Mouse (Mus musculus) midbrain, embryonic 12.5 days (tissue): ENCODE data around the gene Dpysl4. TPM values are rescaled to one million over a fixed set of nuclear protein-coding genes. Genes with fewer than 3 reads are reported as not detected.
A peak's percentile ranks its signal among the peaks of the same experiment; 100 is the strongest.

Experiments
- ATAC-seq: fragments of 200-750 bp; cut with Nextera tagmentation; 2 replicates; pipeline ENCODE4 v1.8.0; 2017; ENCODE audit warnings: low read depth, moderate TSS enrichment, moderate library complexity; ENCODE audit not compliant: low FRiP score
- H3K27ac ChIP-seq: fragments of 300-500 bp; sonication (generic); replicated peaks from 2 replicates; pipeline ENCODE4 v1.5.1; 2016; ENCODE audit warnings: mild to moderate bottlenecking
- H3K27me3 ChIP-seq: fragments of 300-500 bp; sonication (generic); 2 replicates; pipeline ENCODE4 v1.6.1; 2016; ENCODE audit warnings: mild to moderate bottlenecking
- H3K36me3 ChIP-seq: fragments of 300-500 bp; sonication (generic); 2 replicates; pipeline ENCODE4 v1.6.1; 2016
- H3K4me1 ChIP-seq: fragments of 300-500 bp; sonication (generic); 2 replicates; pipeline ENCODE4 v1.6.1; 2016
- H3K4me2 ChIP-seq: fragments of 300-500 bp; sonication (generic); replicated peaks from 2 replicates; pipeline ENCODE4 v1.6.1; 2016; ENCODE audit warnings: mild to moderate bottlenecking, moderate library complexity
- H3K4me3 ChIP-seq: fragments of 300-500 bp; sonication (generic); 2 replicates; pipeline ENCODE4 v1.5.1; 2016; ENCODE audit warnings: mild to moderate bottlenecking
- H3K9ac ChIP-seq: fragments of 300-500 bp; sonication (generic); replicated peaks from 2 replicates; pipeline ENCODE4 v1.6.1; 2016; ENCODE audit warnings: mild to moderate bottlenecking, moderate library complexity
- H3K9me3 ChIP-seq: fragments of 300-500 bp; sonication (generic); 2 replicates; pipeline ENCODE4 v1.6.1; 2016; ENCODE audit warnings: mild to moderate bottlenecking
- WGBS: fragments of 180-500 bp; shearing (Covaris S2); methylation state at CpG from one replicate; pipeline ENCODE4 v1.1.7; 2016; 5-methylcytosine and 5-hydroxymethylcytosine counted together
- polyA plus RNA-seq: library from polyadenylated mRNA; unstranded; fragments of >200 nt; fragmentation: Nextera tagmentation; extraction: Ambion mirVana; gene quantifications from 2 replicates; pipeline ENCODE4 v1.2.1, GENCODE M21; 2016

Gene Dpysl4
- polyA plus RNA-seq, 1 experiment from 2014 or later = 220 TPM

DNA sequence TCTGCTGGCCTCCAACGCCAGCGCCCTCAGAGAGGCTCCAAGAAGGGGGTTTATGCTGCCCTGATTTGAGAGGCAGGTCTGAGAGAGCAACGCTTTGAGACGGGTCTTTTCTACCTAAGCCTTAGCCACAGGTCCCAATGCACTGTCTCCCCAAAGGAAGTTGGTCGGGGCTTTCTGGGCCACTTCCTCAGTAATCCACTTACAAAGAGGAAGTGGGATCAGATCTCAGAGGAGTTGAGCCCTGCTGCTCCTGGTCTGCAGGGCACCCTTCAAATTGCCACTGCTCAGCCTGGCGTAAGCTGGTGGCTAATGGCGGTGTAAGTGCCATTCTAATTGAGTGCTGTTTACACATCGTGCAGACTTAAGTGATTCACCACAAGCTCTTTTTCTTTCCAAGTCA is 45.7 kb downstream of the Dpysl4 start:
- WGBS = 67% methylated on average over 8 of the region's 8 CpGs
- ATAC-seq = no peak

DNA sequence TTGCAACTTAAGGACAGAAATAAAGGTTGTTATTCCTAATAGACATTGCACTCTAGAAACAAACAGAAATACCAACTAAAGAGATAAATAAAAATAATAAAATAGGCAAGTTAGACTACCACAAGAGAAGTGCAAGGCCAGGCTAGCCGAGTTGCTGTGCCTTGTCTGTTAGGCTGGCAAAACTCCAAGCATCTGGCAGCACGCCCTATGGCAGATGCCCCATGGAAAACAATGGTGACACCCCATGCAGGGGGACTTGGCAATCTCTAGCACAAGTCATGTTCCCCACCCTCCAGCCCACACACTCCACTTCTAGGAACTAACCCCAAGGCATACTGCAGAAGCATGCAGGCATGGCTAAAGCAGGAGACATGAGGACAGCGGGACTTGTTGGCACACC is 47.6 kb downstream of the Dpysl4 start:
- H3K9me3 ChIP-seq = no peaks in the 10 kb centered on the region
- WGBS = 81% methylated on average over 3 of the region's 3 CpGs
- H3K27me3 ChIP-seq = peaks cover 21% of the 10 kb centered on the region; the same call in 1 of the 2 replicates
- H3K36me3 ChIP-seq = no peaks in the 10 kb centered on the region
- no peak overlapping the region for H3K27ac ChIP-seq
- no peak overlapping the region for H3K4me3 ChIP-seq
- H3K4me2 ChIP-seq = no peak overlapping the region
- no peak overlapping the region for H3K9ac ChIP-seq
- peaks cover 37% of the 10 kb centered on the region for H3K4me1 ChIP-seq
- ATAC-seq = no peak

More for the DNA sequence above, 45.7 kb downstream of the Dpysl4 start:
- Histone ChIP-seq H3K4me2 (no peak overlapping the region), H3K9me3 (no peaks in the 10 kb centered on the region), H3K27ac (no peak overlapping the region), H3K27me3 (peaks cover 12% of the 10 kb centered on the region; the same call in 1 of the 2 replicates), H3K9ac (no peak overlapping the region), H3K4me3 (no peak overlapping the region), H3K4me1 (peaks cover 26% of the 10 kb centered on the region), H3K36me3 (no peaks in the 10 kb centered on the region)

DNA sequence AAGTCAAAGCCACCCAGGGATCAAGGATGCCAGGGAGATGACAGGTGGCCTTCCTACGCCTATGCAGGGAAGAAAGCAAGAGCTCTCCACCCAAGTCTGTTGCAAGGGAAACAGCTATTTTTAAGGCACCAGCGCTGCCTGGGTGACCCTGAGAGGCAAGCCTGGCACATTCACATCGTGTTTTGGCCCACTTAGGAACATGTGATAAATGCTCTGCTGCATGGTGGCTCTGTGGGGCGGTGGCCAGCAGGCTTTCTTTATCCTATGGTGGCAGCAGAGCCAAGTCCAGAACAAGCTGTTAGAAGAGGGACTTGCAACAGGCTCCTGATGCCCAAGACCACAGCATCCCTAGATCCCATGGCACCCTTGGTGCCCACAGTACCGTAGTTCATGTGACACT is 49.4 kb downstream of the Dpysl4 start:
- H3K27ac ChIP-seq = no peak overlapping the region
- no peak for ATAC-seq

DNA sequence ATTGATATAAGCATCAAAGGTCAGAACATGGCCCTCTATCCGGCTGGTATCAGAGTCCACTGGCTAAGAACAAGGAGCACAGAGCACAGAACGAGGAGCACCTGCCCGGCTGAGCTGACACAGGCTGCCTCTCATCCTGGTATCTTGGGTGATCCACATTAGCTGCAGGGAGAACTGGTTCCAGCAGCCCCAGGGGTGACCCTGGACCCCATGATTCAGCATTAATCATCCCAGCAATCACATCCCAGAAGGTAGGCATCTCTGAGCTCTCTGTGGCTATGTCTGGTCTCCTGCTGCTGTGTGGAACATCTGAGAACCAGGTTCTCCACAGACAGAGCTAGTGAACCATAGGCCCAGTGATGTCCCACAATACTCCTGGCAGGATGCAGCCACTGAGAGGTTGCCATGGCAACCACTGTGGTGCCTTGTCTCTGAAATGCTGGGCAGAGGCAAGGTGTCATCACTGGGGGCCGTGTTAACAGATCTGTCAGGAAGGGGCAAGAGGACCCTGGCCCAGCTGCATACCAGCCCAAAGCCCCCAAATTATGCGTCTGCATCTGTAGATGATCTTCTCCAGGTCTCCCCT is 51.2 kb downstream of the Dpysl4 start:
- no peak for ATAC-seq
- Histone ChIP-seq H3K4me1 (peaks cover 46% of the 10 kb centered on the region), H3K9ac (no peak overlapping the region), H3K27me3 (peaks cover 29% of the 10 kb centered on the region), H3K4me2 (no peak overlapping the region), H3K9me3 (no peaks in the 10 kb centered on the region), H3K27ac (no peak overlapping the region), H3K4me3 (no peak overlapping the region), H3K36me3 (no peaks in the 10 kb centered on the region)
- 73% methylated on average over 5 of the region's 5 CpGs for WGBS

More for the DNA sequence above, 49.4 kb downstream of the Dpysl4 start:
- Histone ChIP-seq H3K27me3 (peaks cover 22% of the 10 kb centered on the region; the same call in 1 of the 2 replicates), H3K4me3 (no peak overlapping the region), H3K9ac (no peak overlapping the region), H3K4me2 (no peak overlapping the region), H3K4me1 (peaks cover 46% of the 10 kb centered on the region), H3K9me3 (no peaks in the 10 kb centered on the region), H3K36me3 (no peaks in the 10 kb centered on the region)
- 87% methylated on average over 5 of the region's 5 CpGs for WGBS

DNA sequence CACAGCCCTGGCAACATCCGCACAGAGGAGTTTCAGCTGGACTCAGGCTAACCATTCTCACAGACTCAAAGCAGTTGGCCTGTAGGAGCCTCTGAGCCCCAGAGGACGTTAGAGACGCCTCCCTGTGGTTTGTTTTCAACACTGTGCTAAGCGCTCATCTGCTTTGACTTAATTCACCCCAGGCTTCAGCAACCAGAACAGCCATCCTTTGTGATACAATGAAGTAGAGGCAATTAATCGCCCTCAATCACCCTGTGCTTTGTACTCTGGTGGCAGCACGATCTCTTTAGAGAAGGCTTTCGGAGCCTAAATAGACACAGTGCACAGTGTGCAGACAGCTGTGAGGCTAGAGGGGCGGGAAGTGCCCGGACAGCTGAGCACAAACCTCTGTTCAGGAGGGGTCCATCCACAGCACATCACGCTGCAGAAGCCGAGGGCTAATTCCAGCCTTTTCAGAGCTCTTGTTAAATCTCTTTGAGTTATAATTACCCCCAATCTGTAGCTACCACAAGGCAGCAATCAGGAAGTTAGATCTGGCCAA is 54.2 kb downstream of the Dpysl4 start:
- peaks cover 45% of the 10 kb centered on the region for H3K4me1 ChIP-seq

DNA sequence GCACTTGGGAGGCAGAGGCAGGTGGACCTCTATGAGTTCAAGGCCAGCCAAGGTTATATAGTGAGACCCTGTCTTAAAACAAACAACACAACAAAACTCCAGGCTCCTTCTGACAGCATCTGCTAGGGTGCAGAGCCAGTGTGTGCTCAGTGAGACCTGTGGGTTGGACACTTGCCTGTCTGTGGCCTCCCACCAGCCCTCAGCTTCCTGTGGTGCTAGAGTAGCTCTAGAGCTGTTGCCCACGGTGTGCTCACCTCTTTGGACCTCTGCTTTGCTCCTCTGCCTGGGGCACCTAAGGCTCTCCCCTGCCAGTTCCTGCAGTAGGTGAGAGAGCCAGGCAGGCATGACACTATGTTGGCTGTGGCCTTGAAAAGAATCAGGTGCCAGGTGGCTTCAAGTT is 58.0 kb downstream of the Dpysl4 start:
- Histone ChIP-seq H3K27ac (no peak overlapping the region), H3K9me3 (no peaks in the 10 kb centered on the region), H3K4me3 (no peak overlapping the region), H3K36me3 (no peaks in the 10 kb centered on the region), H3K4me1 (peaks cover 43% of the 10 kb centered on the region), H3K9ac (no peak overlapping the region), H3K27me3 (peaks cover 23% of the 10 kb centered on the region), H3K4me2 (no peak overlapping the region)
- no peak for ATAC-seq
- 73% methylated on average over 1 of the region's 1 CpGs for WGBS

More for the DNA sequence above, 54.2 kb downstream of the Dpysl4 start:
- under 1% methylated on average over 11 of the region's 11 CpGs for WGBS
- peaks cover 31% of the 10 kb centered on the region for H3K27me3 ChIP-seq
- H3K4me3 ChIP-seq = no peak overlapping the region
- H3K27ac ChIP-seq = peak overlapping the region; percentile 75
- H3K36me3 ChIP-seq = no peaks in the 10 kb centered on the region
- H3K9ac ChIP-seq = 0 out of 2 replicates have a peak overlapping the region, but pooled peaks have one; percentile 20
- H3K9me3 ChIP-seq = no peaks in the 10 kb centered on the region
- ATAC-seq = peak; percentile 91
- peak overlapping the region; percentile 28 for H3K4me2 ChIP-seq

DNA sequence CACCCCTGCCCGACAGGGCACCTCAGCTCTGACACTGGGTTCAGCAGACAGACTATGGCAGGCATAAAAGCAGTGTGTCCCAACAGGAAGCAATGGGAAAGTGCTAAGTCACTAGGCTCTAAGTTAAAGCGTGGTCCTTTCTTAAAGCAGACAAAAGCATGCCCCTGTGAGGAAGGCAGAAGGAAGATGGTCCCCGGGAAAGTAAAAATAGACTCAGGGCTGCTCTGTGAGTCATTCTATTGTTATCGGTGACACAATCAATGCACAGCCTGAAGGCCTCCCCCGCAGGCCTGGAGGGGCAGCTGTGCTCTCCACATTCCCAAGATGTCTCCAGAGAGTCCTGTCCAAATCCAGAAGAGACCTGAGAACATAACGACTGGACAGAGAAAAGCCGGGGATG is 60.1 kb downstream of the Dpysl4 start:
- 31% methylated on average over 7 of the region's 7 CpGs for WGBS
- no peak for ATAC-seq
- Histone ChIP-seq H3K9ac (no peak overlapping the region), H3K9me3 (no peaks in the 10 kb centered on the region), H3K4me3 (no peak overlapping the region), H3K36me3 (no peaks in the 10 kb centered on the region), H3K4me1 (peaks cover 37% of the 10 kb centered on the region), H3K27me3 (peaks cover 30% of the 10 kb centered on the region), H3K4me2 (no peak overlapping the region), H3K27ac (no peak overlapping the region)

DNA sequence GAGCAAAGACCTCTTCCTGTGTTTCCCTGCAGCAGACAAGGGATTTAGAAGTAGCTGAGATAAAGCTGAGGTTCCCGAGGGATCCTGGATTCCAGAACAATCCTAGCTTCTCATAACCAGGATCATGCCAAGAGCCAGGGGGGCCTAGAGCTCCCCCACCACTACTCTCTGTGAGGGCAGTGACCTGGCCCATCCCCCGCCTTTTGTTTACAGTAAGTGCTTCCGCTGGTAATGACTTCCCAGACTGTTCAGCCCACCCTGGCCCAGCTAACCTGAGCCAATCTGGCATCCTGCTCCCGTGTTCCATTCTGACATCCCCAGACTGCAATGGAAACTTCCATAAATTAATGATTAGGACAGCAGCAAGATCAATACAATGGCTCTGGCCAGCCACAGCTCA is 61.6 kb downstream of the Dpysl4 start:
- Histone ChIP-seq H3K36me3 (no peaks in the 10 kb centered on the region), H3K27me3 (peaks cover 21% of the 10 kb centered on the region), H3K9me3 (no peaks in the 10 kb centered on the region), H3K4me3 (no peak overlapping the region), H3K4me2 (no peak overlapping the region), H3K27ac (peak overlapping the region; percentile 43), H3K9ac (no peak overlapping the region), H3K4me1 (peaks cover 39% of the 10 kb centered on the region)
- WGBS = 62% methylated on average over 4 of the region's 4 CpGs
- ATAC-seq = no peak

DNA sequence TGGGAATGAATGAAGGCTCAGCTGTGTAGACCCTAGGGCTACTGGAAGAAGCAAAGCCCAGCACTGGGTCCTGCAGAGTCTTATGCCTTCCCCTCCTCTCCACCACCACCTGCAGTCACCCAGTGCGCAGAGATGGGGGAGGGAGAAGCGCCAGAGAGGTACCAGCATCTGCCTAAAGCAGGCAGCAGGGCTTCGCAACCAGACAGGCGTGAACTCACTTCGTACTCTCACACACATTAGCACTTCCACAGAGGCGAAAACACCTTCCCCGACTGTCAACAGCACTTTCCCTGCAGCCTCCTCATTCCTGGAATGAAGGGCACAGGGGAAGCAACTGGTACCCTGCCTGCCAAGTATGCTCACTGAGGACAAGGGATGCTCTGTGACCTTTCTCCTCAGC is 63.6 kb downstream of the Dpysl4 start:
- Histone ChIP-seq H3K4me3 (no peak overlapping the region), H3K27ac (no peak overlapping the region), H3K36me3 (no peaks in the 10 kb centered on the region), H3K9ac (no peak overlapping the region), H3K9me3 (no peaks in the 10 kb centered on the region), H3K27me3 (peaks cover 29% of the 10 kb centered on the region), H3K4me1 (peaks cover 39% of the 10 kb centered on the region), H3K4me2 (no peak overlapping the region)
- no peak for ATAC-seq
- 47% methylated on average over 6 of the region's 7 CpGs for WGBS

DNA sequence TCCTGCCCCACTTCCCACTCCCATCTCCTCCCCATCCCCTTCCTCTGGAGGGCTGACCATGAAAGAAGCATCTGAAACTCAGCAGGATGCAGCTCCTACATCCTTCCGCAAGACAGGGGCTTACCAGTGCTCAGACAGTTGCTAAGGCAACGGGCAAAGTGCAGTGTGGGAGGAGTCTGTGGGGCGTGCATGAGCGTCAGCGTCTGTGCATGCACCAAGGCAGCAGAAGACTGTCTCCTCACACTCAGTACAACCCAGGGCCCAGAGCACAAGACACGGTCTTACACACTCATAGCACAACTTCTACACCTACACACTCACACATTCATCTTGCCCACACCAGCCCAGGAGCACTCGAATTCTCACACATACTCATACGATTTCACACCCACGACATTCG is 65.3 kb downstream of the Dpysl4 start:
- peak overlapping the region; percentile 15; the same call in 1 of the 2 replicates for H3K9ac ChIP-seq
- H3K27me3 ChIP-seq = peaks cover 29% of the 10 kb centered on the region
- H3K4me3 ChIP-seq = no peak overlapping the region
- H3K9me3 ChIP-seq = no peaks in the 10 kb centered on the region
- WGBS = 34% methylated on average over 10 of the region's 10 CpGs
- peaks cover 33% of the 10 kb centered on the region for H3K4me1 ChIP-seq
- peak overlapping the region; percentile 44; the same call in 1 of the 2 replicates for H3K27ac ChIP-seq
- ATAC-seq = peak; percentile 89
- no peaks in the 10 kb centered on the region for H3K36me3 ChIP-seq
- H3K4me2 ChIP-seq = peak overlapping the region; percentile 13
